Mouse (Mus musculus) midbrain, embryonic 11.5 days (tissue): Measurements from ENCODE around the gene Ahsg. TPM values are rescaled to one million over a fixed set of nuclear protein-coding genes. Genes with fewer than 3 reads are reported as not detected.

Source experiments
- ATAC-seq: fragments of 200-750 bp; cut with Nextera tagmentation; 2 replicates; pipeline ENCODE4 v1.8.0; 2017; ENCODE audit warnings: moderate TSS enrichment, moderate library complexity; ENCODE audit not compliant: low FRiP score
- DNase-seq: peaks from one replicate; pipeline ENCODE4 v3.0.0; 2015; ENCODE audit warnings: low spot score; ENCODE audit errors: missing footprints
- H3K27ac ChIP-seq: fragments of 300-500 bp; sonication (generic); 2 replicates; pipeline ENCODE4 v1.5.1; 2014; ENCODE audit warnings: low read depth, low read length
- H3K27me3 ChIP-seq: fragments of 300-500 bp; sonication (generic); 2 replicates; pipeline ENCODE4 v1.6.1; 2014; ENCODE audit warnings: mild to moderate bottlenecking, low read length, moderate library complexity, mixed read lengths; ENCODE audit not compliant: control insufficient read depth, insufficient read depth
- H3K36me3 ChIP-seq: fragments of 300-500 bp; sonication (generic); 2 replicates; pipeline ENCODE4 v1.6.1; 2014; ENCODE audit warnings: mild to moderate bottlenecking, low read length, moderate library complexity, mixed read lengths; ENCODE audit not compliant: control insufficient read depth, insufficient read depth
- H3K4me1 ChIP-seq: fragments of 300-500 bp; sonication (generic); 2 replicates; pipeline ENCODE4 v1.6.1; 2014; ENCODE audit warnings: low read length; ENCODE audit not compliant: control insufficient read depth, insufficient read depth
- H3K4me2 ChIP-seq: fragments of 300-500 bp; sonication (generic); 2 replicates; pipeline ENCODE4 v1.6.1; 2014; ENCODE audit warnings: mild to moderate bottlenecking, moderate library complexity
- H3K4me3 ChIP-seq: fragments of 300-500 bp; sonication (generic); 2 replicates; pipeline ENCODE4 v1.5.1; 2014; ENCODE audit warnings: low read depth, low read length
- H3K9ac ChIP-seq: fragments of 300-500 bp; sonication (generic); 2 replicates; pipeline ENCODE4 v1.6.1; 2014; ENCODE audit warnings: low read length
- H3K9me3 ChIP-seq: fragments of 300-500 bp; sonication (generic); 2 replicates; pipeline ENCODE4 v1.6.1; 2016; ENCODE audit warnings: low read length; ENCODE audit not compliant: control insufficient read depth
- WGBS: fragments of 180-500 bp; shearing (Covaris S2); extraction: QIAGEN DNeasy Blood & Tissue Kit; methylation state at CpG from one replicate; pipeline ENCODE4 v1.1.7; 2014; 5-methylcytosine and 5-hydroxymethylcytosine counted together
- polyA plus RNA-seq: library from polyadenylated mRNA; unstranded; fragments of >200 nt; fragmentation: Nextera tagmentation; extraction: Ambion mirVana; gene quantifications from 2 replicates; pipeline ENCODE4 v1.2.1, GENCODE M21; 2014

The Ahsg gene
- polyA plus RNA-seq, 1 experiment from 2014 or later, result 0.14 TPM

DNA sequence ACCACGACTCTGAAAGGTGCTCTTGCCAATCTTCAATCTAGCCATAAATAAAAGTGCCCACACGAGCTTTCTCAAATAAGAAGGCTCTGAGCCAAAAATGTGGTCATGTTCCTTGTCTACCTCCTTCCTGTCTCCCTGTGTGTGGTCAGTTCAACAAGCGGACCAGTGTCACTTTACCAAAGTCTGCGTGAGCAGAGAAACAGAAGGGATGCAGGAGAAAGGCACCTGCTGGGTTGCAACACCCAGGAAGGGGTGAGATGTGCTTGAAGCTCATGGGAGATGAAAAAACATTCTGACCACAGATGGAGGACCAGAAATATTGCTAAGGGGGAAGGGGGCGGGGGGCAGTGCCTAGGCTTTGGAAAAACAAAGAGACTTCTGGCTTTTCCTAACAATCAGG, 8.3 kb downstream of the Ahsg start:
- ATAC-seq (no peak), DNase-seq (no peak)
- Histone ChIP-seq H3K4me3 (no peak overlapping the region), H3K4me1 (no peaks in the 10 kb centered on the region), H3K4me2 (no peak overlapping the region), H3K9me3 (no peaks in the 10 kb centered on the region), H3K27ac (no peak overlapping the region), H3K36me3 (no peaks in the 10 kb centered on the region; the same call in 1 of the 2 replicates), H3K9ac (no peak overlapping the region), H3K27me3 (no peaks in the 10 kb centered on the region)
- WGBS, result 71% methylated on average over 5 of the region's 5 CpGs

GRCm38 (mm10) chr16:22899866-22900570, 8.9 kb downstream of the Ahsg start:
- WGBS, result 81% methylated on average over 10 of the region's 10 CpGs
- Histone ChIP-seq H3K9ac (no peak overlapping the region), H3K36me3 (no peaks in the 10 kb centered on the region; the same call in 1 of the 2 replicates), H3K4me3 (no peak overlapping the region), H3K4me1 (no peaks in the 10 kb centered on the region), H3K9me3 (no peaks in the 10 kb centered on the region), H3K27ac (no peak overlapping the region), H3K4me2 (no peak overlapping the region), H3K27me3 (no peaks in the 10 kb centered on the region)
- no peak for ATAC-seq
- no peak for DNase-seq

DNA sequence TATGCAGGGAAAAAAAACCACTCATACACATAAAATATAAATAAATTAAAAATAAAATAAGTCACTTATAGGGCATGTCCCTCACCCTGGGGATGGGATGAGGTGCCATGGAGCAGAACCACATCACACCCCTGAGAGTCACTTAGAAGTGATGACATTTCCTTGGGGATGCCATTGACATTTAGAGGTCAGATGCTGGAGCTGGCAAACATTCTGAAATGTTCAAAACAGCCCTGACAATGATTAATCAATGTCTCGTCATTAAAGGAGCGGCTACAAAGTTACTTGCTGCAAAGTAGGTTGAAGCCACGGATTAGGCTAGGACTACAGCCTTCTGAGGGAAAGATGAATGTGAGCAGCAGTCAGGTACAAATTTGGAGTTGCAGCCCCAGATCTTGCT, 10.2 kb downstream of the Ahsg start:
- no peak for ATAC-seq
- 81% methylated on average over 3 of the region's 3 CpGs for WGBS
- Histone ChIP-seq H3K9me3 (no peaks in the 10 kb centered on the region), H3K36me3 (no peaks in the 10 kb centered on the region; the same call in 1 of the 2 replicates), H3K27ac (no peak overlapping the region), H3K4me1 (no peaks in the 10 kb centered on the region), H3K4me3 (no peak overlapping the region), H3K27me3 (no peaks in the 10 kb centered on the region), H3K4me2 (no peak overlapping the region), H3K9ac (no peak overlapping the region)
- DNase-seq, result no peak

GRCm38 (mm10) chr16:22909290-22909689, 18.2 kb downstream of the Ahsg start:
- no peak for ATAC-seq
- 93% methylated on average over 6 of the region's 6 CpGs for WGBS
- Histone ChIP-seq H3K36me3 (no peaks in the 10 kb centered on the region), H3K4me1 (no peaks in the 10 kb centered on the region), H3K4me2 (no peak overlapping the region), H3K9ac (no peak overlapping the region), H3K27ac (no peak overlapping the region), H3K9me3 (no peaks in the 10 kb centered on the region), H3K27me3 (no peaks in the 10 kb centered on the region), H3K4me3 (no peak overlapping the region)
- no peak for DNase-seq

- H3K4me2 ChIP-seq, result no peak overlapping the region
- no peaks in the 10 kb centered on the region for H3K36me3 ChIP-seq
- no peak overlapping the region for H3K4me3 ChIP-seq
- no peak overlapping the region for H3K9ac ChIP-seq
- no peak overlapping the region for H3K27ac ChIP-seq
- WGBS, result 75% methylated on average over 3 of the region's 3 CpGs
- DNase-seq, result peak; percentile 49
- H3K27me3 ChIP-seq, result no peaks in the 10 kb centered on the region
- H3K9me3 ChIP-seq, result no peaks in the 10 kb centered on the region
- ATAC-seq, result no peak
- H3K4me1 ChIP-seq, result no peaks in the 10 kb centered on the region
These were observed 20.9 kb downstream of the Ahsg start for GRCm38 (mm10) chr16:22911986-22912385.

- 89% methylated on average over 6 of the region's 6 CpGs for WGBS
These were observed 21.8 kb downstream of the Ahsg start for GRCm38 (mm10) chr16:22912886-22913285.

DNA sequence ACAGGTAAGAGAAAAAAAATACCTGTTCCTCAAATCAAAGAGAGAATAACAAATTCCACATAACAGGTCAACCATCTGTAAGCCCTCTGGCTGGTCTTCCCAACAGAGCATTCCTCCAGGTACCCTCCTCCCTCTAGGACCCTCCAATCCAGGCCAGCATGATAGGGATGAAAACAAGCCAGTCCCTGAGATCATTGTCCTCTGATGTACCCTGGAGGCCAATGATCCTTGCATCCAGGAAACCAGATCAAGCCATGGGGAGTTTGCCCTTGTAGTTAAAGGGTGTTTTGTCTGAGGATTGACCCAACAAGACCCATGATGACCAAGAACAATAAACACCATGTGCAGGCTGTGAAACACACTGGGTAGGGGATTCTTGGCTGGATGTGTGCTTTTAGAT, 23.2 kb downstream of the Ahsg start:
- Histone ChIP-seq H3K4me3 (no peak overlapping the region), H3K27me3 (no peaks in the 10 kb centered on the region), H3K36me3 (no peaks in the 10 kb centered on the region), H3K9me3 (no peaks in the 10 kb centered on the region), H3K4me2 (no peak overlapping the region), H3K4me1 (no peaks in the 10 kb centered on the region), H3K9ac (no peak overlapping the region), H3K27ac (no peak overlapping the region)
- DNase-seq (peak; percentile 65), ATAC-seq (no peak)

More at GRCm38 (mm10) chr16:22912886-22913285, 21.8 kb downstream of the Ahsg start:
- H3K36me3 ChIP-seq, result no peaks in the 10 kb centered on the region
- no peak for ATAC-seq
- H3K4me2 ChIP-seq, result no peak overlapping the region
- H3K9me3 ChIP-seq, result no peaks in the 10 kb centered on the region
- H3K9ac ChIP-seq, result no peak overlapping the region
- DNase-seq, result no peak
- H3K27ac ChIP-seq, result no peak overlapping the region
- no peak overlapping the region for H3K4me3 ChIP-seq
- no peaks in the 10 kb centered on the region for H3K27me3 ChIP-seq
- no peaks in the 10 kb centered on the region for H3K4me1 ChIP-seq

GRCm38 (mm10) chr16:22918034-22918433, 27.0 kb downstream of the Ahsg start, which contains the start of gene Fetub:
Fetub (plus strand) TSS chr16:22918334.
- H3K9me3 ChIP-seq, result no peaks in the 10 kb centered on the region
- no peaks in the 10 kb centered on the region for H3K4me1 ChIP-seq
- H3K36me3 ChIP-seq, result no peaks in the 10 kb centered on the region
- ATAC-seq, result no peak
- no peak for DNase-seq
- 92% methylated on average over 5 of the region's 5 CpGs for WGBS
- H3K9ac ChIP-seq, result no peak within 1 kb of the TSS
- H3K4me3 ChIP-seq, result no peak within 1 kb of the TSS
- H3K4me2 ChIP-seq, result no peak within 1 kb of the TSS
- H3K27me3 ChIP-seq, result no peaks in the 10 kb centered on the region
- H3K27ac ChIP-seq, result no peak within 1 kb of the TSS

GRCm38 (mm10) chr16:22918664-22919312, 27.7 kb downstream of the Ahsg start:
- H3K27me3 ChIP-seq, result no peaks in the 10 kb centered on the region
- no peak overlapping the region for H3K27ac ChIP-seq
- DNase-seq (peak; percentile 66), ATAC-seq (no peak)
- no peak overlapping the region for H3K4me3 ChIP-seq
- no peaks in the 10 kb centered on the region for H3K9me3 ChIP-seq
- 77% methylated on average over 15 of the region's 15 CpGs for WGBS
- H3K36me3 ChIP-seq, result no peaks in the 10 kb centered on the region
- H3K4me2 ChIP-seq, result no peak overlapping the region
- no peak overlapping the region for H3K9ac ChIP-seq
- H3K4me1 ChIP-seq, result no peaks in the 10 kb centered on the region
